Mouse (Mus musculus): ENCODE measurements at regions not wholly inside any gene's neighbourhood (a gene's known extent, or its start where the extent isn't known, plus 50 kb on each side); places are given as distances from the start of the nearest gene placed in this dataset.

- H3K27me3 ChIP-seq, result no peaks in the 10 kb centered on the region
- no peak for ATAC-seq (replicated peaks; ENCODE audit: low FRiP score)
- H3K36me3 ChIP-seq, result no peaks in the 10 kb centered on the region
- H3K9ac ChIP-seq, result no peak overlapping the region
- H3K4me3 ChIP-seq (replicated peaks), result no peak overlapping the region
- peaks cover 9% of the 10 kb centered on the region; the same call in 1 of the 2 replicates for H3K4me1 ChIP-seq
- WGBS, result 90% methylated on average over 2 of the region's 2 CpGs
- no peak overlapping the region for H3K4me2 ChIP-seq
- H3K9me3 ChIP-seq (replicated peaks), result no peaks in the 10 kb centered on the region
- no peak overlapping the region for H3K27ac ChIP-seq
Observed at GRCm38 (mm10) chr15:61553908-61554307, 631.1 kb upstream of the A1bg start.

GRCm38 (mm10) chr15:61553081-61553680 is 630.4 kb upstream of the A1bg start:
- Histone ChIP-seq H3K27ac (no peak overlapping the region), H3K9me3 (replicated peaks) (no peaks in the 10 kb centered on the region), H3K4me1 (peaks cover 9% of the 10 kb centered on the region; the same call in 1 of the 2 replicates), H3K4me3 (replicated peaks) (no peak overlapping the region), H3K36me3 (no peaks in the 10 kb centered on the region), H3K4me2 (no peak overlapping the region), H3K9ac (no peak overlapping the region), H3K27me3 (no peaks in the 10 kb centered on the region)
- 34% methylated on average over 8 of the region's 8 CpGs for WGBS
- no peak for ATAC-seq (replicated peaks; ENCODE audit: low FRiP score)

GRCm38 (mm10) chr15:61551206-61551605 is 628.4 kb upstream of the A1bg start:
- WGBS, result 87% methylated on average over 5 of the region's 5 CpGs
- H3K4me3 ChIP-seq (replicated peaks), result no peak overlapping the region
- H3K4me1 ChIP-seq, result peaks cover 9% of the 10 kb centered on the region; the same call in 1 of the 2 replicates
- no peaks in the 10 kb centered on the region for H3K9me3 ChIP-seq (replicated peaks)
- no peak overlapping the region for H3K9ac ChIP-seq
- no peak overlapping the region for H3K27ac ChIP-seq
- H3K4me2 ChIP-seq, result no peak overlapping the region
- no peaks in the 10 kb centered on the region for H3K27me3 ChIP-seq
- no peak for ATAC-seq (replicated peaks; ENCODE audit: low FRiP score)
- no peaks in the 10 kb centered on the region for H3K36me3 ChIP-seq

GRCm38 (mm10) chr15:61548400-61548799 is 625.6 kb upstream of the A1bg start:
- H3K4me1 ChIP-seq, result peaks cover 6% of the 10 kb centered on the region; the same call in 1 of the 2 replicates
- no peak for ATAC-seq (replicated peaks; ENCODE audit: low FRiP score)

DNA sequence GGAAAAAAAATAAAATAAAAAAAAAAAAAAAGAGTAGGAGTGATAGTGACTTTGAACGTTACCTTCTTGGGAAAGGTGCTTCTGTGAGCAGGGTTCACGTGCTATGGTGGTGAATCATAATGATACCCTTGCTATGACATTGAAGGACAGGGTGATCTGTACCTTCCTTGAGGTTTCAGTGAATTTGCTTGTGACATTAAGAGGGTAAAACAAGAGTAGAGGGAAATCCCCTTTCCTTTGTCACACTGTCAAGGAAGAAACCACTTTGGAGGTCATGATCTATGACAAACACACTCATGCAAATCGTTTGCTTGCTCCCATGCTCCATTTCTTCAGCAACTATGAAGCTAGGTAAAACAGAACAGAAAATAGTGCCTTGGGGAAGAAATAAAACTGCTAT is 623.8 kb upstream of the A1bg start:
- no peaks in the 10 kb centered on the region for H3K27me3 ChIP-seq
- H3K36me3 ChIP-seq, result no peaks in the 10 kb centered on the region
- no peak for ATAC-seq (replicated peaks; ENCODE audit: low FRiP score)
- no peak overlapping the region for H3K9ac ChIP-seq
- no peaks in the 10 kb centered on the region for H3K9me3 ChIP-seq (replicated peaks)
- no peaks in the 10 kb centered on the region for H3K4me1 ChIP-seq
- 73% methylated on average over 3 of the region's 3 CpGs for WGBS
- no peak overlapping the region for H3K27ac ChIP-seq
- no peak overlapping the region for H3K4me2 ChIP-seq
- H3K4me3 ChIP-seq (replicated peaks), result no peak overlapping the region

More at GRCm38 (mm10) chr15:61548400-61548799, 625.6 kb upstream of the A1bg start:
- Histone ChIP-seq H3K27me3 (no peaks in the 10 kb centered on the region), H3K9ac (no peak overlapping the region), H3K9me3 (replicated peaks) (no peaks in the 10 kb centered on the region), H3K27ac (no peak overlapping the region), H3K4me3 (replicated peaks) (no peak overlapping the region), H3K4me2 (no peak overlapping the region), H3K36me3 (no peaks in the 10 kb centered on the region)
- WGBS, result 64% methylated on average over 4 of the region's 4 CpGs

GRCm38 (mm10) chr15:61544074-61544473 is 621.3 kb upstream of the A1bg start:
- no peak overlapping the region for H3K9ac ChIP-seq
- no peaks in the 10 kb centered on the region for H3K36me3 ChIP-seq
- H3K27me3 ChIP-seq, result no peaks in the 10 kb centered on the region
- H3K4me2 ChIP-seq, result no peak overlapping the region
- no peak for ATAC-seq (replicated peaks; ENCODE audit: low FRiP score)
- peaks cover 5% of the 10 kb centered on the region; the same call in 1 of the 2 replicates for H3K4me1 ChIP-seq
- no peak overlapping the region for H3K27ac ChIP-seq
- no peaks in the 10 kb centered on the region for H3K9me3 ChIP-seq (replicated peaks)
- no peak overlapping the region for H3K4me3 ChIP-seq (replicated peaks)
- WGBS, result 39% methylated on average over 2 of the region's 2 CpGs

DNA sequence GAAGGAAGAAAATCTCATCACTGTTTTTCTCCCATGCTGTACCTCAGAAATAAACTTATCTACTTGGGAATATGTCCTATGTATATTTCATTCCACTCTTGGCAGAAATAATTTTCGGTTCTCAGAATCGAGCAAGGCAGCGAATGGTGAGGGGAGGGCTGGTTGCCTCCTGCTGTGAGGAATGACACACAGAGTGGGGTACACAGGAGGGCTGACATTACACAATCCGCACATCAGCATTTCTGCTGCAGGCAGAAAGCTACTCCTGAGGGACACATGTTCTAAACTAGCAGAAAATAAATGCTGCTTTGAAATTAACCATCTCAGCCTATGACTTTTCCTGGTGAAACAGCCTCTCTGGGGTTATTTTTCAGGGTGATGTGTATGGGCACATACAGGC is 618.8 kb upstream of the A1bg start:
- H3K4me3 ChIP-seq (replicated peaks), result no peak overlapping the region
- no peak overlapping the region for H3K27ac ChIP-seq
- ATAC-seq (replicated peaks; ENCODE audit: low FRiP score), result no peak
- no peaks in the 10 kb centered on the region for H3K36me3 ChIP-seq
- no peaks in the 10 kb centered on the region for H3K9me3 ChIP-seq (replicated peaks)
- peaks cover 5% of the 10 kb centered on the region; the same call in 1 of the 2 replicates for H3K4me1 ChIP-seq
- 62% methylated on average over 4 of the region's 4 CpGs for WGBS
- H3K27me3 ChIP-seq, result no peaks in the 10 kb centered on the region
- H3K4me2 ChIP-seq, result no peak overlapping the region
- H3K9ac ChIP-seq, result no peak overlapping the region

- no peaks in the 10 kb centered on the region for H3K36me3 ChIP-seq
- no peak overlapping the region for H3K9ac ChIP-seq
- H3K27me3 ChIP-seq, result no peaks in the 10 kb centered on the region
- peaks cover 12% of the 10 kb centered on the region; the same call in 1 of the 2 replicates for H3K4me1 ChIP-seq
- ATAC-seq (replicated peaks; ENCODE audit: low FRiP score), result no peak
- H3K27ac ChIP-seq, result 0 out of 2 replicates have a peak overlapping the region, but pooled peaks have one; percentile 10
- no peak overlapping the region for H3K4me3 ChIP-seq (replicated peaks)
- WGBS, result 60% methylated on average over 10 of the region's 10 CpGs
- no peak overlapping the region for H3K4me2 ChIP-seq
- H3K9me3 ChIP-seq (replicated peaks), result no peaks in the 10 kb centered on the region
Observed at GRCm38 (mm10) chr15:61540753-61541421, 618.1 kb upstream of the A1bg start.

- H3K4me2 ChIP-seq, result no peak overlapping the region
- no peak overlapping the region for H3K27ac ChIP-seq
- H3K9ac ChIP-seq, result no peak overlapping the region
- WGBS, result 64% methylated on average over 5 of the region's 5 CpGs
- H3K36me3 ChIP-seq, result no peaks in the 10 kb centered on the region
- ATAC-seq (replicated peaks; ENCODE audit: low FRiP score), result no peak
- H3K27me3 ChIP-seq, result no peaks in the 10 kb centered on the region
- H3K4me3 ChIP-seq (replicated peaks), result no peak overlapping the region
- peaks cover 15% of the 10 kb centered on the region; the same call in 1 of the 2 replicates for H3K4me1 ChIP-seq
- H3K9me3 ChIP-seq (replicated peaks), result no peaks in the 10 kb centered on the region
Observed at GRCm38 (mm10) chr15:61538930-61539329, 616.1 kb upstream of the A1bg start.

DNA sequence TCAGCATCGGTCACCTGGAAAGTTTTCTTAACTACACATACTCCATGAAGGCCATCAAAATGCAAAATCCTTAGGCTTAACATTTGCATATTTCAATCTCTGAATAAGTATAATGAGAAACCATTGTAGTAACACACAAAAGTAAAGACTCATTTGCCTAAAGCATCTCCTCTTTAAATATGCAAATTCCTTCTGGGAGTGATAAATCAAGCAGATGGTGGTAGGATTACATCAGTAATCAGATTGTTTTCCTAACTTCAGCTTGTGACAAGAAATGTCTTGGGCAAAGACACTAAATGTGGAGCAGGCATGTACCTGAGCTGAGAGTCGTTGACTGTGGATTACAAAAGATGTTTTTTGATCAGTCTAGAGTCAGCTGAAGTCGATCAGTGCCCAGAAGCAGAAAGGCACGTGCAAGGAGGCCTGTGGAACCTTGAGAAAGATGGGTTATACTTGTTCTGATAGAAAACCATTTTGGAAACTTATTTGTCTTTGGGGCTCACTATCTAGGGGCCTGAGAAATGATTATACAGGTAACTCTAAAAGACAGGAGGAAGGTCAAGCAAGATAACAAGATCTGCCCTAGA is 615.5 kb upstream of the A1bg start:
- Histone ChIP-seq H3K9ac (no peak overlapping the region), H3K4me1 (peaks cover 15% of the 10 kb centered on the region; the same call in 1 of the 2 replicates), H3K36me3 (no peaks in the 10 kb centered on the region), H3K4me2 (no peak overlapping the region), H3K4me3 (replicated peaks) (no peak overlapping the region), H3K27ac (no peak overlapping the region), H3K27me3 (no peaks in the 10 kb centered on the region), H3K9me3 (replicated peaks) (no peaks in the 10 kb centered on the region)
- ATAC-seq (replicated peaks; ENCODE audit: low FRiP score), result no peak
- WGBS, result 68% methylated on average over 4 of the region's 4 CpGs

DNA sequence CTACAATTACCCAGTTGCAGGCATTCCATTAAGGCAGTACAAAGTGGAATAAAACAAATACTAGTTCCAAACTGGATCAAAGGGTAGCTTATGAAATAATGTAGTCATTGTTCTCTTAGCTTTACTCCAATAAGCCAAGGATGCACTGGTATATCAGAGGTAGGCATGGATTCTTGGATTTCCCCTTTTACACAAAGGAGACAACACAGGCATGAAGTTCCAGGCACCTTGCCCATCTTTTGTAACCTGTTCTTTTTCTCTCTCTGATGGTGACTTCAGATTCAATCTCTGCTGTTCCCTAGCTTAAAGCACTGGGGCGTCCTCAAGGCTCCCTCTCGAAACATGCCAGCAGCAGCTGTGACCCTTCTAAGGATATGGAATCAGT is 613.5 kb upstream of the A1bg start:
- Histone ChIP-seq H3K9me3 (replicated peaks) (no peaks in the 10 kb centered on the region), H3K4me3 (replicated peaks) (no peak overlapping the region), H3K36me3 (no peaks in the 10 kb centered on the region), H3K27me3 (no peaks in the 10 kb centered on the region), H3K4me2 (no peak overlapping the region), H3K9ac (no peak overlapping the region), H3K27ac (no peak overlapping the region), H3K4me1 (peaks cover 15% of the 10 kb centered on the region; the same call in 1 of the 2 replicates)
- WGBS, result 61% methylated on average over 2 of the region's 2 CpGs
- no peak for ATAC-seq (replicated peaks; ENCODE audit: low FRiP score)

GRCm38 (mm10) chr15:61535644-61536331 is 613.0 kb upstream of the A1bg start:
- 37% methylated on average over 6 of the region's 6 CpGs for WGBS
- Histone ChIP-seq H3K4me3 (replicated peaks) (no peak overlapping the region), H3K27ac (no peak overlapping the region), H3K27me3 (no peaks in the 10 kb centered on the region), H3K4me1 (peaks cover 10% of the 10 kb centered on the region; the same call in 1 of the 2 replicates), H3K36me3 (no peaks in the 10 kb centered on the region), H3K9ac (no peak overlapping the region), H3K4me2 (no peak overlapping the region), H3K9me3 (replicated peaks) (no peaks in the 10 kb centered on the region)
- no peak for ATAC-seq (replicated peaks; ENCODE audit: low FRiP score)

Measured in kidney, embryonic 15.5 days (tissue).